Mouse (Mus musculus): Measurements from ENCODE around the gene Ptprm. TPM values are rescaled to one million over a fixed set of nuclear protein-coding genes. Genes with fewer than 3 reads are reported as not detected.

The Ptprm gene
- polyA plus RNA-seq, 1 experiment = not detected

GRCm38 (mm10) chr17:66908921-66909320 lies 445.3 kb downstream of the Ptprm start:
- no peak for TF ChIP-seq GATA1 (IDR thresholded peaks at IDR 0.05; ENCODE audit: low read length)

DNA sequence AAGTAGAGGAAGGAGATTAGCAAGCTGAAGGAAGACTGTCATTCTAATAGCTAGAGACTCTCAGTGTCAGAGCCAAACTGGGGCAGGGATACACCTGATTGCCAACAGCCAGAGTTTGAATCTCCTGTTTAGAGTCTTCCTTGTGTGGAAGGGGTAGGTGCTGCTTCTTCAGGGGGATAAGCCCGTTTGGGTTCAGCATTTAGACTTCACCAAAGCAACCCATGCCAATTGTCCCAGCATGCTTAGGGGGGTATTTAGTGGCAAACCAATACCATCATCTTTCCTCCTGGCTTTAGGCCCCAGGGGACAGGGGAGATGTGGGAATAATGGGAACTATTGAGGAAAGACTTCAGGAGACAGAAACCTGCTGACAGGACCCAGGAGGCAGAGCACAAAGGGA lies 460.1 kb downstream of the Ptprm start:
- no peak for TF ChIP-seq GATA1 (IDR thresholded peaks at IDR 0.05; ENCODE audit: low read length)

DNA sequence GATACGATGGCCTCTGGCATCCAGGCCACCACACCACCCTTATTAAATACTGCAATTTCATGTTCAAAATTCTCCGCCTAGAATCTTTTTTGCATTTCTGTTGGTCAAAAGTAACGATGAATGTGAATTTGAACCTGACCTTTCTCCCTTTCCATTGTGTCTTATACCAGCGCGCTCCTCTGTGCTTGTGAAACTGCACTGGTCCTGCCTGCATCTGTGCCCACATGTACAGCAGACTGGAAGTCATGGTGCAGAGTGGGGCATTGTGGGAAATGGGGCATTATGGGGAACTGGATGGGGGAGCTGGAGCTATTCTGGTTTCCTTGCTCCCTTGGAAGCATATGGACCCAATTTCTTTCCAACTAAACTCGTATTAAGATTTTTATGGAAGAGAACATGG lies 462.3 kb downstream of the Ptprm start:
- no peak for TF ChIP-seq GATA1 (IDR thresholded peaks at IDR 0.05; ENCODE audit: low read length)

DNA sequence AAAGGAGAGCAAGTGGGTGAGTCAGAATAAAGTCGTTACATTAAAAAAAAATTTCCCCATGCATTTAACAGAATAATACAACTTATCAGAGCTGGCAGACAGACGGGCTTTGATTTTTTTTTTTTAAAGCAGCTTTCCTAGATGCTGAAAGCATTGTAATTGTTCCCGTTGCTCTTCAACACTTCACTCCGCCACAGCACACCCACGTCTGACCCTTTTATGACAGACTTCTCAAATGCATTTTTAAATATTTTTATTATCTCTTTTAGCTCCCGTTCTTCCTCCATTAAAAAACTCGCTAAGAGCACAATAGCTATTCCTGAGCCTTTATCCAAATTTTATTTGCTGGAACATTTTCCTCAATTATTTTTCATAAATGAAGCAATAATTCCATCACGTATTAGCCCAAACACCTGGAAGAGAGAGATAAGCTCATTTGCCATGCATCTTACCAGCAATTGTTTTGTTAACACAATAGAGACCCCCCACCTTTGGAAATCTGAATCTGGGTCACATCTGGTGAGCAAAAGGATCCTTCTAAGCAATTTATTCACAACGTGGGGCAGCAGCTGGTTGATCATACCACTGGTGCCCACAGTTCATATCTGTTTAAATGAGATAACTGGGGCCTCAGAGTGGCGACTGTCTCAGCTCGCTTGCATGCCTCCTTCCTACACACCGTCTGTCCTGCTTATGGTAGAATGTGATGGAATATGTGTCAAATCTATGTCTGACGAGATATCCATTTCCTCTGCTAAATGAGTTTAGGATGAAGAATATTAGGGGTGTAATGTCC lies 463.0 kb downstream of the Ptprm start:
- TF ChIP-seq GATA1 (IDR thresholded peaks at IDR 0.05; ENCODE audit: low read length) = no peak

DNA sequence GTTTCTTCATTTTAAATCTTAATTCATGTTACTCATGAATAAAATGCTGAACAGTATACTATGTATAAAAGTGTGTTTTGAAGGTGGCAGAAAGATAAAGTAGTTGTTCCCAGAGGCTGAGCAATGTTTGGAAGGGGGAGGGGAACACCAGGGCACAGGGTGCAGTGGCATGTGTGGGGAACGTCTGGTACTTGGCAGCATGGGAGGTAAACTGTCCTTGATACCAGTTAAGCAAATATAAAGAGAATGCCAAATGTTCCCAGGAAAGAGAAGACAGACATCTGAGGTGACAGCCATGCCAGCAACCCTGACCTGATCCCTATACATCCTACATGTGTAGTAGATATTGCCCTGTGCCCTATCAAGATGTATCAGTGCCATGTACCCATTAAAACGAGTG lies 472.0 kb downstream of the Ptprm start:
- TF ChIP-seq GATA1 (IDR thresholded peaks at IDR 0.05; ENCODE audit: low read length) = no peak

DNA sequence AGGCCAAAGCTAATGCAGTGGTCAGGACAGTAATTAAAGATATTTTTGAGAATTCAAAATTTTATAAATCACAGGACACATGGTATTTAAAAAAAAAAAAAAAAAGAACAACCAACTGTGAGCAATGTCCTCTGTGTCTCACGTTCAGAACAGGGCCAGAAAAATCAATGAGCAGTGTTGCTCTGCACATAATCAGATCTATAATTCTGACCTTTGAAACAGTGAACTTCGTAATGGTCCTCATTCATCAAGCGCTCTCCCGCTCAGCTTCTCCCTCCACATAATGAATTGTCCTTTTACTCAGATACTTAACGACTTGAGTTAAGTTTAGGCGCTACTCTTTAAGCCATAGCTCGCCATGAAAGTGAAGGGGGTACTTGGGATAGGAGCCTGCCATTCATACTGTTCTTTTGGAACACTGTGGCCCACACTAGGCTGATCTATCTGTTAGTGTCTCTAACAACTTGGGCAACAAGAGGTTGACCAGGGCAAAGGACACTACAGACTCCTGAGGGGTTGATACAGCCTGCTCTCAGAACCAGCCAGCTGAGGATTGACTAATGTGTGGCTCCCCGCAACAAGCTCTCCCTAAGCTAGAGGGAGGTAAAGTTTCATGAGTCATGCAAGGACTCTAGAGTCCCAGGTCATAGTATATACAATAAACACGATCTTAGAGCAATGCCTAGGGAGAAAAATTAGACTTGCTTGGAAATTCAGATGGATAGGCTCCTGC lies 473.1 kb downstream of the Ptprm start:
- no peak for TF ChIP-seq GATA1 (IDR thresholded peaks at IDR 0.05; ENCODE audit: low read length)

- TF ChIP-seq GATA1 (IDR thresholded peaks at IDR 0.05; ENCODE audit: low read length) = no peak
These were observed 475.1 kb downstream of the Ptprm start for GRCm38 (mm10) chr17:66879151-66879550.

DNA sequence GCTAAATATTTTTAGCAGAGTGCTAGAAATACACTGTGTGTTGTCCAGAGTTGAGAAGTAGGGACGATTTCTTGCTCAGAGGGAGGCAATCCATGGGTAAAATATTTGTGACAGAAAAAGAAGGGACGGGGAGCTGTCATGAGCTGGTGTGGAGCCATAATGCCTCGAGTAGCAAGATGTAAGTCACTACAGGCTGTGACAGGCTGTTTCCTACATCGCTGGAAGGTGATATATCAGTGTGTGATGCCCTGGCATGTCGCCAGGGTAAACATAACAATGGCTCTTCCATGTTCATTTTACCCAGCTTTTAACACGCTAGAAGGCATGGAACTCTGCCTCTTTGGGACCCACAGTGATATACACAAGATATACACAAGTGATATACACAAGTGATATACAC lies 476.7 kb downstream of the Ptprm start:
- no peak for TF ChIP-seq GATA1 (IDR thresholded peaks at IDR 0.05; ENCODE audit: low read length)

DNA sequence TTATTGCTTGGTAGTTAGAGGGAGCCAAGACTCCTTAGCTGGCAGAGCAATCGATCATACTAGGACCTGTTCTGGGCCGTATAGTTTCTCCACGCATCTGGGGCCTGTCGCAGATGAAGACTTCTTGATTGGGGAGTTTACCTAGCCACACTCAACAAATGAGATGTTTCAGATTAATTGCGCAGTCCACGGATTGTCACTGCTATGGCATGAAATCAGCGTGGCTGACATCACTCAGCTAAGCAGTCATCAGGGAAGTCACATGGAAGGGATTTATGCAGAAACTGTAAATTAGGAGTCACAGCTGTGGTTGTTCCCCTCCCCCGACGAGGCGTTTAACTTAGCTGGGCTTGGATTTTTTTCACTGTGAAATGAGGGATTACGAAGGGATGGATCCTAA lies 479.4 kb downstream of the Ptprm start:
- TF ChIP-seq GATA1 (IDR thresholded peaks at IDR 0.05; ENCODE audit: low read length) = no peak

GRCm38 (mm10) chr17:66871396-66871795 lies 482.9 kb downstream of the Ptprm start:
- TF ChIP-seq GATA1 (IDR thresholded peaks at IDR 0.05; ENCODE audit: low read length) = no peak

DNA sequence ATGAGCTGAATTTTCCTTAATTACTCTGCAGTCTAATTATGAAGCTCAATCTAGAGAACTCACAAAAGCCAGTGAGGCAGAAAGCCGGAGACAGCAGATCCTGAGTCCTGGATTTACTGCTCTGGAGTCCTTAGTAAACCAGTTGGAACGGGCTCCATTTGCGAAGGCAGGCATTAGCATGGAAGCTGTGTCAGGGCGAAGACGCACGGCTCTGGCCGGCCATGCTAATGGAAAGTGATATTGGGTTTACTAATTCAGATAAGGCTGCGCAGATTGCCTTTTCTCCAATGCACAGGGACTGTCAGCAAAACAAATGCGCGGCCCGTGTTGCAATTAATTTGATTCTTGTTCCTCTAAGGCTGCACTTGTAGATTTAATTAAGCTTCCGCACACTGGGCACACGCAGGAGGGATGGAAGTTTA lies 484.7 kb downstream of the Ptprm start:
- no peak for TF ChIP-seq GATA1 (IDR thresholded peaks at IDR 0.05; ENCODE audit: low read length)

- TF ChIP-seq GATA1 (IDR thresholded peaks at IDR 0.05; ENCODE audit: low read length) = no peak
These were observed 489.8 kb downstream of the Ptprm start for GRCm38 (mm10) chr17:66864441-66864840.

DNA sequence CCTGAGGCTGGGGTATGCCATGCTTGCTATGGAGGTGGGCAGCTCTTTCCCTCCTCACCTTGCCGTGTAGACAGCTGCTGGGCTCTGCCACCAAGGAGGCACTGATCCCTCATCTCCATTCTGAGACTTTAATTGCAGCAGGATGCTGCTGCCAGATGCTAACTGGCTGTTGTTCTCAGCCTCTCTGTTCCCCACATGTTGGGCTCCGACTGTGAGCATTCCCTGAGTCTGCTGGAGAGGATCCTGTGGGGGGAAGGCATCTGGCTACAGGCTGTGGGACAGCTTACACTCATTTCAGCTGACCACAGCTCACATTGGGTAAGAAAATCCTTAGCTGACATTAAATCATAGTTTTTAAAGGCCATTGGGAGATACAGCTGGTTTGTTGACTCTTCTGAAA lies 492.7 kb downstream of the Ptprm start:
- no peak for TF ChIP-seq GATA1 (IDR thresholded peaks at IDR 0.05; ENCODE audit: low read length)

- no peak for TF ChIP-seq GATA1 (IDR thresholded peaks at IDR 0.05; ENCODE audit: low read length)
These were observed 495.5 kb downstream of the Ptprm start for GRCm38 (mm10) chr17:66858757-66859156.

- no peak for TF ChIP-seq GATA1 (IDR thresholded peaks at IDR 0.05; ENCODE audit: low read length)
These were observed 501.8 kb downstream of the Ptprm start for GRCm38 (mm10) chr17:66852496-66852895.

DNA sequence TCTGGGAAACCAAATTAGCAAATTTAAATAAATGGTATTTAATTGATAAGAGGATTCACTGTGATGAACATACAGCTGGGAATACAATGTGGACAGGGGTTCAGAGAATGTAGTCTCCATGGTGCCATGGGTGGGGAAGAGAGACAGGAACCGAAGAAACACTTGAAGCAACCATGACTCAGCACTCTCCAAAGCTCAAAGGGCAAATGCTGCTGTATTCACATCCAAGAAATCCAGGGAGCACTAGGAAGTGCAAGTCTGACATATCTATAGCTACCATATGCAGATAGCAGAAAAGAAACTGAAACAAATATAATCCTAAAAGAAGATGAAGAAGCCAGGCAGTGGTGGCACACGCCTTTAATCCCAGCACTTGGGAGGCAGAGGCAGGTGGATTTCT lies 531.9 kb downstream of the Ptprm start:
- TF ChIP-seq GATA1 (IDR thresholded peaks at IDR 0.05; ENCODE audit: low read length) = no peak

DNA sequence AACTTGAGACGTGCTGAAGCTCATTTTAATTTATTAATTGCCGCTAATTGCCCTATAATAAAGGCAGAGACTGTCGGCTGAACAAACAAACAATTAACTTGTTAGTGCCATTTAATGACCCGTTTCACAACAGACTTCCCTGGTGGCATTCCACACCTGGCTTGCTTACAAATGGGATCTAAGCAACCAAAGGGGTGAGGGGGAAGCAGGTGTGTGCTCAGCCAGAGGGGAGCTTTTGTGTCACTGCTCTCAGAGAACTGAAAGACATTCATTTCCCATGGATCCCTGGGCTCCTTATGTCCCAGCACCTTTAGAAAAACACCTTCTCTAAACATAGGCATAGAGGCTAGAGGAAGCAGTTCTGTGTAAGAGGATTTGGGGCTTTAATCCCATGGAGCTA lies 536.9 kb downstream of the Ptprm start:
- TF ChIP-seq GATA1 (IDR thresholded peaks at IDR 0.05; ENCODE audit: low read length) = no peak
